Mouse (Mus musculus): Measurements from ENCODE around the gene Gm14409.
"Not testable (repeated sequence)": the region's sequence is repeated elsewhere in the genome, so short reads cannot be mapped to it uniquely, and the experiment has no call there.

Gm14409 gene

GRCm38 (mm10) chr2:177266936-177267335, at the start of gene Gm14409:
Gene Gm14409 (minus strand): TSS chr2:177267036.
- not testable (repeated sequence) for DNase-seq (ENCODE audit: low read depth, low spot score); H3K36me3 ChIP-seq (ENCODE audit: control insufficient read depth, insufficient read depth, low read length, poor library complexity, severe bottlenecking); H3K27me3 ChIP-seq (ENCODE audit: control insufficient read depth, insufficient read depth, low read length, poor library complexity, severe bottlenecking)

- H3K27me3 ChIP-seq (ENCODE audit: control insufficient read depth, insufficient read depth, low read length, poor library complexity, severe bottlenecking); H3K36me3 ChIP-seq (ENCODE audit: control insufficient read depth, insufficient read depth, low read length, poor library complexity, severe bottlenecking): not testable (repeated sequence)
These were observed 42.8 kb upstream of the Gm14409 start for GRCm38 (mm10) chr2:177309627-177310026.

GRCm38 (mm10) chr2:177304980-177305379, 38.1 kb upstream of the Gm14409 start:
- DNase-seq (ENCODE audit: low read depth, low spot score); H3K27me3 ChIP-seq (ENCODE audit: control insufficient read depth, insufficient read depth, low read length, poor library complexity, severe bottlenecking); H3K36me3 ChIP-seq (ENCODE audit: control insufficient read depth, insufficient read depth, low read length, poor library complexity, severe bottlenecking): not testable (repeated sequence)

More at GRCm38 (mm10) chr2:177309627-177310026, 42.8 kb upstream of the Gm14409 start:
- DNase-seq (ENCODE audit: low read depth, low spot score), result not testable (repeated sequence)

GRCm38 (mm10) chr2:177283701-177284100, 16.9 kb upstream of the Gm14409 start:
- not testable (repeated sequence) for H3K27me3 ChIP-seq (ENCODE audit: control insufficient read depth, insufficient read depth, low read length, poor library complexity, severe bottlenecking); DNase-seq (ENCODE audit: low read depth, low spot score); H3K36me3 ChIP-seq (ENCODE audit: control insufficient read depth, insufficient read depth, low read length, poor library complexity, severe bottlenecking)

- not testable (repeated sequence) for H3K27me3 ChIP-seq (ENCODE audit: control insufficient read depth, insufficient read depth, low read length, poor library complexity, severe bottlenecking); H3K36me3 ChIP-seq (ENCODE audit: control insufficient read depth, insufficient read depth, low read length, poor library complexity, severe bottlenecking); DNase-seq (ENCODE audit: low read depth, low spot score)
These were observed 10.9 kb upstream of the Gm14409 start for GRCm38 (mm10) chr2:177277754-177278153.

- DNase-seq (ENCODE audit: low read depth, low spot score); H3K27me3 ChIP-seq (ENCODE audit: control insufficient read depth, insufficient read depth, low read length, poor library complexity, severe bottlenecking); H3K36me3 ChIP-seq (ENCODE audit: control insufficient read depth, insufficient read depth, low read length, poor library complexity, severe bottlenecking): not testable (repeated sequence)
These were observed 5.4 kb upstream of the Gm14409 start for GRCm38 (mm10) chr2:177272237-177272636.

- H3K27me3 ChIP-seq (ENCODE audit: control insufficient read depth, insufficient read depth, low read length, poor library complexity, severe bottlenecking); DNase-seq (ENCODE audit: low read depth, low spot score); H3K36me3 ChIP-seq (ENCODE audit: control insufficient read depth, insufficient read depth, low read length, poor library complexity, severe bottlenecking): not testable (repeated sequence)
These were observed 19.4 kb downstream of the Gm14409 start for GRCm38 (mm10) chr2:177247449-177247848.

GRCm38 (mm10) chr2:177230461-177230860, 36.4 kb downstream of the Gm14409 start:
- H3K27me3 ChIP-seq (ENCODE audit: control insufficient read depth, insufficient read depth, low read length, poor library complexity, severe bottlenecking); DNase-seq (ENCODE audit: low read depth, low spot score); H3K36me3 ChIP-seq (ENCODE audit: control insufficient read depth, insufficient read depth, low read length, poor library complexity, severe bottlenecking): not testable (repeated sequence)

Measured in splenic B cell, adult 2 months (primary cell).